ENCODE assay signal across 9 mouse cellular contexts in the genomic region with DNA sequence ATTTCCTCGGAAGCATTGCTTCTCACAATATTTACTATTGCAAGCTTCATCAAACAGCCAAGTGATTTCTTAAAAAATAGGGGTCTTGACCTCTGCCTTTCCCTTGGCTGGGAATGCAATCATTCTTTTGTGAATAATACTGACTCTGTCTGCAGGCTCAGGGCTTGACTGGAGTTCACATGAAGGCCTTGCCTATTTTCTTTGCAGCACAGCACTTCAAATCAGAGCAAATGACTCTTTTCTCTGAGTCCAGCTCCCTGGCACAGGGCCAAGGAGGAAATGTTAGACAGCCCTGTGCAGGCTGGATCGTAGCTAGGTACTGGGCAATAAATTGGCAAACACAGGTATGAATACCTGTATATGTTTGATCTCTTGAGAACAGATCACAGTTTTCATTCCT.
DNase-seq lines count a peak whose midpoint lies in the region; ATAC-seq and TF ChIP-seq lines count a peak whose summit lies in the region.
"Had no signal": no experiment of that assay in that cellular context is flagged by ENCODE, and none has a peak within 500 bp of the region (broad histone marks: within the 10 kb centered on the region; RNA-seq: fewer than 3 reads in every experiment).

No protein-coding gene starts in this region.

- no peaks in the 10 kb centered on the region for H3K27me3 ChIP-seq in heart, adult 2 months (ENCODE audit: control insufficient read depth, insufficient read depth, low read length)
- H3K27me3 ChIP-seq in embryonic facial prominence, embryonic 14.5 days (replicated peaks; ENCODE audit: control insufficient read depth, insufficient read depth, low read length): no peaks in the 10 kb centered on the region
- H3K27me3 ChIP-seq: CH12.LX had no signal

- ATAC-seq in embryonic facial prominence, embryonic 14.5 days (ENCODE audit: low read depth): no peak
- no peak for ATAC-seq in frontal cortex, adult (ENCODE audit: low TSS enrichment)

- no peaks in the 10 kb centered on the region for H3K9me3 ChIP-seq in embryonic facial prominence, embryonic 14.5 days (ENCODE audit: control insufficient read depth, low read length)

- no peak for TF ChIP-seq POLR2A in heart, adult 2 months (IDR thresholded peaks at IDR 0.05; ENCODE audit: insufficient read depth, low read depth, low read length)

- no peaks in the 10 kb centered on the region for H3K79me2 ChIP-seq in heart, adult 2 months (replicated peaks; ENCODE audit: control insufficient read depth, insufficient read depth, low read length)

- DNase-seq in heart, postnatal 14 days: peak; percentile 2
- DNase-seq in heart, adult 2 months: no peak
- DNase-seq in cerebellum, adult 8-10 months: peak; percentile 30
- DNase-seq in embryonic facial prominence, embryonic 14.5 days (ENCODE audit: low spot score): peak; percentile 56
- peak; percentile 3 for DNase-seq in lung, postnatal 10 days
- no peak for DNase-seq in Muller cell, postnatal 12 days (ENCODE audit: inconsistent ontology term)
- no peak for DNase-seq in thymus, postnatal 25 days

- 49% methylated on average over 2 of the region's 2 CpGs for WGBS in heart, adult 2 months
- 29% methylated on average over 2 of the region's 2 CpGs for WGBS in embryonic facial prominence, embryonic 14.5 days

- TF ChIP-seq EP300 in heart, adult 2 months (IDR thresholded peaks at IDR 0.05; ENCODE audit: insufficient read depth, low read depth, low read length): no peak

- no peak for TF ChIP-seq CTCF in heart, adult 2 months (IDR thresholded peaks at IDR 0.05)

- H3K36me3 ChIP-seq in heart, adult 2 months (ENCODE audit: control insufficient read depth, insufficient read depth, low read length): no peaks in the 10 kb centered on the region
- H3K36me3 ChIP-seq in embryonic facial prominence, embryonic 14.5 days (ENCODE audit: control insufficient read depth, insufficient read depth, low read length): no peaks in the 10 kb centered on the region

- H3K4me1 ChIP-seq in heart, adult 2 months (ENCODE audit: control insufficient read depth, insufficient read depth, low read length): no peaks in the 10 kb centered on the region
- no peaks in the 10 kb centered on the region for H3K4me1 ChIP-seq in embryonic facial prominence, embryonic 14.5 days (ENCODE audit: control insufficient read depth, insufficient read depth, low read length)

- H3K9ac ChIP-seq in heart, adult 2 months (ENCODE audit: low read depth, low read length): no peak overlapping the region
- H3K9ac ChIP-seq in embryonic facial prominence, embryonic 14.5 days (ENCODE audit: low read depth, low read length): no peak overlapping the region

- no peak overlapping the region for H3K4me3 ChIP-seq in heart, adult 2 months
- no peak overlapping the region for H3K4me3 ChIP-seq in embryonic facial prominence, embryonic 14.5 days (ENCODE audit: low read depth, low read length)

- no peak overlapping the region for H3K27ac ChIP-seq in heart, adult 2 months
- no peak overlapping the region for H3K27ac ChIP-seq in embryonic facial prominence, embryonic 14.5 days (replicated peaks; ENCODE audit: low read depth, low read length)

- intact Hi-C loops in heart, postnatal 14 days (cut with DNase I): no loop called here
- intact Hi-C loops in heart, adult 2 months (cut with DNase I): no loop called here

- H3K4me2 ChIP-seq in embryonic facial prominence, embryonic 14.5 days (ENCODE audit: low read depth, low read length): no peak overlapping the region

Comparison
In these comparisons a context has a peak if more than half of its experiments do, and no peak if none do; other contexts are left out.
1. DNase-seq: peak in heart, postnatal 14 days (2 of 2), cerebellum, adult 8-10 months (single experiment), embryonic facial prominence, embryonic 14.5 days (single experiment) and lung, postnatal 10 days (single experiment); none in heart, adult 2 months (0 of 2), Muller cell, postnatal 12 days (single experiment) and thymus, postnatal 25 days (single experiment).